Mouse (Mus musculus) lung, postnatal 0 days (tissue): ENCODE measurements at regions not wholly inside any gene's neighbourhood (a gene's known extent, or its start where the extent isn't known, plus 50 kb on each side); places are given as distances from the start of the nearest gene placed in this dataset.

Source experiments
- ATAC-seq: fragments of 200-750 bp; cut with Nextera tagmentation; 2 replicates; pipeline ENCODE4 v1.8.0; 2017; ENCODE audit warnings: moderate library complexity
- DNase-seq: peaks from one replicate; pipeline ENCODE4 v3.0.0-alpha.2; 2016; ENCODE audit warnings: low spot score
- H3K27ac ChIP-seq: fragments of 300-500 bp; sonication (generic); 2 replicates; pipeline ENCODE4 v1.5.1; 2014; ENCODE audit warnings: antibody characterized with exemption, mild to moderate bottlenecking, low read length, mixed read lengths
- H3K27me3 ChIP-seq: fragments of 300-500 bp; sonication (generic); replicated peaks from 2 replicates; pipeline ENCODE4 v1.6.1; 2014; ENCODE audit warnings: low read length, mixed read lengths; ENCODE audit not compliant: insufficient read depth
- H3K36me3 ChIP-seq: fragments of 300-500 bp; sonication (generic); 2 replicates; pipeline ENCODE4 v1.6.1; 2014; ENCODE audit warnings: low read length, mixed read lengths; ENCODE audit not compliant: insufficient read depth
- H3K4me1 ChIP-seq: fragments of 300-500 bp; sonication (generic); 2 replicates; pipeline ENCODE4 v1.6.1; 2014; ENCODE audit warnings: antibody characterized with exemption, low read depth, low read length, mixed read lengths; ENCODE audit not compliant: insufficient read depth
- H3K4me2 ChIP-seq: fragments of 300-500 bp; sonication (generic); replicated peaks from 2 replicates; pipeline ENCODE4 v1.6.1; 2014; ENCODE audit warnings: low read depth, mild to moderate bottlenecking, low read length, moderate library complexity, mixed read lengths
- H3K4me3 ChIP-seq: fragments of 300-500 bp; sonication (generic); 2 replicates; pipeline ENCODE4 v1.5.1; 2014; ENCODE audit warnings: low read depth, low read length
- H3K9ac ChIP-seq: fragments of 300-500 bp; sonication (generic); replicated peaks from 2 replicates; pipeline ENCODE4 v1.6.1; 2014; ENCODE audit warnings: low read depth, mild to moderate bottlenecking
- H3K9me3 ChIP-seq: fragments of 300-500 bp; sonication (generic); 2 replicates; pipeline ENCODE4 v1.6.1; 2016; ENCODE audit warnings: low read length, mixed read lengths
- CTCF ChIP-seq: IDR thresholded peaks from 2 replicates; pipeline ENCODE4 v1.5.1; 2016; ENCODE audit warnings: antibody characterized with exemption, mild to moderate bottlenecking
- EP300 ChIP-seq: IDR thresholded peaks from 2 replicates; pipeline ENCODE4 v1.6.1; 2016; ENCODE audit warnings: antibody characterized with exemption, mild to moderate bottlenecking, control low read depth
- WGBS: fragments of 180-500 bp; shearing (Covaris S2); extraction: QIAGEN DNeasy Blood & Tissue Kit; methylation state at CpG from one replicate; pipeline ENCODE4 v1.1.7; 2014; 5-methylcytosine and 5-hydroxymethylcytosine counted together

GRCm38 (mm10) chr8:49845575-49845974 lies 1001.8 kb upstream of the Tenm3 start:
- H3K4me1 ChIP-seq, result no peaks in the 10 kb centered on the region
- WGBS, result 70% methylated on average over 3 of the region's 3 CpGs
- no peaks in the 10 kb centered on the region for H3K27me3 ChIP-seq
- no peak overlapping the region for H3K4me2 ChIP-seq
- no peak overlapping the region for H3K4me3 ChIP-seq
- H3K27ac ChIP-seq, result no peak overlapping the region
- H3K9ac ChIP-seq, result no peak overlapping the region
- TF ChIP-seq EP300 (no peak), CTCF (no peak)
- no peaks in the 10 kb centered on the region for H3K36me3 ChIP-seq
- H3K9me3 ChIP-seq, result no peaks in the 10 kb centered on the region
- DNase-seq (no peak), ATAC-seq (no peak)

DNA sequence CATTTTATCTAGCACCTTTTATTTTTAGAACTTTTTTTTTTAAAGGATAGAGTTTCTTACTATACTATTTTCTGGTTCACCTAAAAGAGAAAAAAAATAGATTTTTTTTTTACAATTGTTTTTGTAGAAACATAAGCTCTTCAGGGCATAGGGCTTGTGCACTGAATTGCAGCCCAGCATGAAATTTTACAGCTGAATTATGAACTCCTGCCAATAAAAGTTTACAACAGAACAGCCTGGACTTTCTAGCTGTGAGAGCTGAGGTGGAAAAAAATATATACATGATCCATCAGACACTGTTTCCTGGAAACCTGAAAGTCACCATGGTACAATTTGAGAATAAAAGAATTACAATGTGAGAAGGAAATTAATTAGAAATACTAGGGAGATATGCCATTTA lies 988.2 kb upstream of the Tenm3 start:
- no peak for TF ChIP-seq EP300
- TF ChIP-seq CTCF, result no peak
- no peak for ATAC-seq

DNA sequence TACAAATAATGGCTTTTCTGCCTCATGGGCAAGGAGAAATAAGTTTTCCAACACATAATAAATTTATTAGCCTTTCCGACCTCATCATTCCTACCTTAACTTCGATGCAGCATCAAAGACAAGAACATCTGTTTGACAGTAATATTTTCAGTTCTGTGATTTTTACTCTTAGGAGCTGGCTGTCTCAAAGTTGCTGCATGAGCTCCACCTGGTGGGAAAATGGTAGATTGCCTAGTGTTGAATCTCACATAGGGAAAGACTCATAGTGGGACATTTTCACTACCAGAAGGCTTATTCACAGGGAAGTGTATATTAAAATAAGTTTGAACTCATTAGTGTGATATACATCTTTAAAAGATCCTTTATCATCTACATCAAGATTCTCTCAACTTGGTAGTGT lies 985.6 kb upstream of the Tenm3 start:
- Histone ChIP-seq H3K27ac (no peak overlapping the region), H3K36me3 (no peaks in the 10 kb centered on the region), H3K27me3 (no peaks in the 10 kb centered on the region), H3K9me3 (no peaks in the 10 kb centered on the region), H3K4me3 (no peak overlapping the region), H3K9ac (no peak overlapping the region), H3K4me1 (no peaks in the 10 kb centered on the region), H3K4me2 (no peak overlapping the region)
- DNase-seq (peak; percentile 43), ATAC-seq (no peak)
- 15% methylated on average over 2 of the region's 2 CpGs for WGBS
- TF ChIP-seq EP300, result no peak
- TF ChIP-seq CTCF, result peak; percentile 70

More for the DNA sequence above, 988.2 kb upstream of the Tenm3 start:
- no peaks in the 10 kb centered on the region for H3K27me3 ChIP-seq
- H3K36me3 ChIP-seq, result no peaks in the 10 kb centered on the region
- no peak overlapping the region for H3K4me3 ChIP-seq
- H3K4me1 ChIP-seq, result no peaks in the 10 kb centered on the region
- no peaks in the 10 kb centered on the region for H3K9me3 ChIP-seq
- no peak overlapping the region for H3K9ac ChIP-seq
- DNase-seq, result no peak
- H3K4me2 ChIP-seq, result no peak overlapping the region
- H3K27ac ChIP-seq, result no peak overlapping the region

GRCm38 (mm10) chr8:49826231-49826630 lies 982.5 kb upstream of the Tenm3 start:
- H3K9me3 ChIP-seq, result no peaks in the 10 kb centered on the region
- TF ChIP-seq CTCF (no peak), EP300 (no peak)
- H3K4me1 ChIP-seq, result no peaks in the 10 kb centered on the region
- no peak overlapping the region for H3K27ac ChIP-seq
- no peak overlapping the region for H3K4me3 ChIP-seq
- ATAC-seq, result no peak
- no peaks in the 10 kb centered on the region for H3K36me3 ChIP-seq
- no peak overlapping the region for H3K9ac ChIP-seq
- no peaks in the 10 kb centered on the region for H3K27me3 ChIP-seq
- no peak overlapping the region for H3K4me2 ChIP-seq
- DNase-seq, result no peak

GRCm38 (mm10) chr8:49825000-49825399 lies 981.2 kb upstream of the Tenm3 start:
- TF ChIP-seq EP300 (no peak), CTCF (no peak)
- Histone ChIP-seq H3K36me3 (no peaks in the 10 kb centered on the region), H3K9me3 (no peaks in the 10 kb centered on the region), H3K27ac (no peak overlapping the region), H3K4me2 (no peak overlapping the region), H3K9ac (no peak overlapping the region), H3K4me1 (no peaks in the 10 kb centered on the region), H3K4me3 (no peak overlapping the region), H3K27me3 (no peaks in the 10 kb centered on the region)
- WGBS, result 71% methylated on average over 5 of the region's 5 CpGs
- ATAC-seq (no peak), DNase-seq (no peak)

GRCm38 (mm10) chr8:49822791-49823190 lies 979.0 kb upstream of the Tenm3 start:
- H3K9ac ChIP-seq, result no peak overlapping the region
- H3K36me3 ChIP-seq, result no peaks in the 10 kb centered on the region
- H3K4me1 ChIP-seq, result no peaks in the 10 kb centered on the region
- H3K4me3 ChIP-seq, result no peak overlapping the region
- 51% methylated on average over 2 of the region's 2 CpGs for WGBS
- no peaks in the 10 kb centered on the region for H3K9me3 ChIP-seq
- H3K27me3 ChIP-seq, result no peaks in the 10 kb centered on the region
- no peak for ATAC-seq
- DNase-seq, result no peak
- no peak overlapping the region for H3K27ac ChIP-seq
- TF ChIP-seq CTCF (no peak), EP300 (no peak)
- H3K4me2 ChIP-seq, result no peak overlapping the region

- Histone ChIP-seq H3K9me3 (no peaks in the 10 kb centered on the region), H3K27ac (no peak overlapping the region), H3K36me3 (no peaks in the 10 kb centered on the region), H3K9ac (no peak overlapping the region), H3K4me2 (no peak overlapping the region), H3K27me3 (no peaks in the 10 kb centered on the region), H3K4me3 (no peak overlapping the region), H3K4me1 (no peaks in the 10 kb centered on the region)
- DNase-seq (no peak), ATAC-seq (no peak)
- 67% methylated on average over 2 of the region's 2 CpGs for WGBS
- TF ChIP-seq CTCF (no peak), EP300 (no peak)
Observed at GRCm38 (mm10) chr8:49799236-49799635, 955.5 kb upstream of the Tenm3 start.
